Mouse (Mus musculus) B cell, adult 62 days (primary cell): ENCODE measurements around the gene Gns. TPM values are rescaled to one million over a fixed set of nuclear protein-coding genes. Genes with fewer than 3 reads are reported as not detected.

Experiments used
- total RNA-seq: library from RNA; stranded (reverse); gene quantifications from 4 replicates; pipeline ENCODE4 v1.2.4, GENCODE M21; 2023

The Gns gene
- total RNA-seq: 300 to 326 TPM (median 319 TPM) in 4 replicates

GRCm38 (mm10) chr10:121364801-121365564, at the start of gene Gns:
Gene Gns (plus strand): TSS chr10:121365090.

GRCm38 (mm10) chr10:121351066-121351581, 13.8 kb upstream of the Gns start, which contains the start of gene Tbc1d30:
Gene Tbc1d30 (minus strand): TSS chr10:121351278.

Other genes with a start within 250 kb of the Gns start
- 1.5 to 3.7 TPM (median 3.0 TPM) in 4 replicates for gene Tbc1d30, start 13.8 kb upstream of the Gns start, total RNA-seq
- 75.9 to 78.8 TPM (median 77.4 TPM) in 4 replicates for gene Rassf3, start 111.3 kb downstream of the Gns start, total RNA-seq
- 89.2 to 102 TPM (median 94.1 TPM) in 4 replicates for gene Tbk1, start 221.7 kb downstream of the Gns start, total RNA-seq